Mouse (Mus musculus) liver, embryonic 12.5 days (tissue): Measurements from ENCODE around the gene Efhd1. TPM values are rescaled to one million over a fixed set of nuclear protein-coding genes. Genes with fewer than 3 reads are reported as not detected.

Source experiments
- ATAC-seq: fragments of 200-750 bp; cut with Nextera tagmentation; 2 replicates; pipeline ENCODE4 v1.8.0; 2017; ENCODE audit warnings: moderate number of reproducible peaks, mild to moderate bottlenecking, moderate library complexity
- H3K27ac ChIP-seq: fragments of 300-500 bp; sonication (generic); 2 replicates; pipeline ENCODE4 v1.5.1; 2016; ENCODE audit warnings: mild to moderate bottlenecking
- H3K27me3 ChIP-seq: fragments of 300-500 bp; sonication (generic); replicated peaks from 2 replicates; pipeline ENCODE4 v1.6.1; 2016; ENCODE audit warnings: mild to moderate bottlenecking, moderate library complexity
- H3K36me3 ChIP-seq: fragments of 300-500 bp; sonication (generic); 2 replicates; pipeline ENCODE4 v1.6.1; 2016; ENCODE audit warnings: mild to moderate bottlenecking, moderate library complexity
- H3K4me1 ChIP-seq: fragments of 300-500 bp; sonication (generic); 2 replicates; pipeline ENCODE4 v1.6.1; 2016
- H3K4me2 ChIP-seq: fragments of 300-500 bp; sonication (generic); 2 replicates; pipeline ENCODE4 v1.6.1; 2016; ENCODE audit warnings: mild to moderate bottlenecking, moderate library complexity
- H3K4me3 ChIP-seq: fragments of 300-500 bp; sonication (generic); 2 replicates; pipeline ENCODE4 v1.5.1; 2016; ENCODE audit warnings: mild to moderate bottlenecking, moderate library complexity
- H3K9ac ChIP-seq: fragments of 300-500 bp; sonication (generic); 2 replicates; pipeline ENCODE4 v1.6.1; 2016; ENCODE audit warnings: mild to moderate bottlenecking, moderate library complexity
- H3K9me3 ChIP-seq: fragments of 300-500 bp; sonication (generic); replicated peaks from 2 replicates; pipeline ENCODE4 v1.6.1; 2016; ENCODE audit warnings: mild to moderate bottlenecking, moderate library complexity
- WGBS: fragments of 180-500 bp; shearing (Covaris S2); methylation state at CpG from one replicate; pipeline ENCODE4 v1.1.7; 2016; ENCODE audit not compliant: insufficient replicate concordance; 5-methylcytosine and 5-hydroxymethylcytosine counted together
- polyA plus RNA-seq: library from polyadenylated mRNA; unstranded; fragments of >200 nt; fragmentation: Nextera tagmentation; extraction: Ambion mirVana; gene quantifications from 2 replicates; pipeline ENCODE4 v1.2.1, GENCODE M21; 2016

The Efhd1 gene
- polyA plus RNA-seq = not detected in 2 replicates

DNA sequence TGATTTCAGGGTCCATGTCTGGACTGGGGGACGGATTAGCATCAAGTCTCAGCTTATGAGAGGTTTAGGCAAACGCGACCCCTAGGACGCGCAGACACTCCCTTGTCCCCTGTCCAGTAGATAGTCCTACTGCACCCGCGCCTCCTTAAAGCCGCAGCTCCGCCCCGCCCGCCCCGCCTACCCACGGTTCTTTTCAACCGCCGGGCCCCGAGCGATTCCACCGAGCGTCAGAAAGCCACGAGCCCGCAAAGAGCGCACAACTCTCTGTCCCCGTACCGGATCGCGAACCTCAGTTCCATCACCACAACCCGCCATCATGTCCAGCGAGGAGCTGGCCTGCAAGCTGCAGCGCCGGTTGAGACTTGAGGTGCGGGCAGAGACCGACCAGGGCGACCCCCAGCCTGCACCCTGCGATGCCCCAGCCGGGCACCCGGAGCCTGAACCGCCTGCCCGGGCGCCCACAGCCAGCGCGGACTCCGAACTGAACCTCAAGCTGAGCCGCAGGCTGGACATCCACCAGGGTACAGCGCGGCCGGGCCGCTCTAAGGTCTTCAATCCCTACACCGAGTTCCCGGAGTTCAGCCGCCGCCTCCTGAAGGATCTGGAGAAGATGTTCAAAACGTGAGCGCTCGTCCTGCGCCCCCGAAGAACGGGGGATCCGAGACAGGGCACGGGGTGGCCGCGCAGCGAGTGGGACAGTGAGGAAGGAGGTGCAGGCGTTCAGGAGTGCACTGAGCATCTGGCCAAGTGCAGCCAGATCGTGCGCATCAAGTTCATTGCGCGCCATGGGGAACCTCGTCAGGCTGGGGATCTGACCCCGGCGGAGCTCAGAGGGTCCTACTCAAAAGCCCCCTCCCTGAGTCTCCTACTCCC lies at the start of gene Efhd1:
Gene Efhd1 (plus strand): TSS at position 230 of the 873 bp plus-strand sequence.
- Histone ChIP-seq H3K36me3 (no peaks in the 10 kb centered on the region), H3K9me3 (no peaks in the 10 kb centered on the region), H3K4me3 (peak within 1 kb of the TSS; percentile 46), H3K4me1 (peaks cover 11% of the 10 kb centered on the region; the same call in 1 of the 2 replicates), H3K4me2 (peak within 1 kb of the TSS; percentile 69), H3K9ac (no peak within 1 kb of the TSS), H3K27ac (no peak within 1 kb of the TSS), H3K27me3 (peaks cover 100% of the 10 kb centered on the region)
- ATAC-seq = no peak
- WGBS = under 1% methylated on average over 70 of the region's 70 CpGs

- no peak for ATAC-seq
- peak overlapping the region; percentile 99 for H3K27ac ChIP-seq
- WGBS = 9% methylated on average over 4 of the region's 4 CpGs
Measured at GRCm38 (mm10) chr1:87214748-87215147, 49.4 kb upstream of the Efhd1 start.

GRCm38 (mm10) chr1:87217938-87218337 lies 46.2 kb upstream of the Efhd1 start:
- Histone ChIP-seq H3K4me3 (no peak overlapping the region), H3K4me2 (no peak overlapping the region), H3K36me3 (peaks cover 73% of the 10 kb centered on the region), H3K4me1 (peaks cover 47% of the 10 kb centered on the region), H3K27ac (no peak overlapping the region), H3K9ac (no peak overlapping the region), H3K27me3 (no peaks in the 10 kb centered on the region), H3K9me3 (no peaks in the 10 kb centered on the region)
- ATAC-seq = no peak
- WGBS = 57% methylated on average over 3 of the region's 3 CpGs

More at GRCm38 (mm10) chr1:87214748-87215147, 49.4 kb upstream of the Efhd1 start:
- Histone ChIP-seq H3K4me2 (peak overlapping the region; percentile 93), H3K9me3 (no peaks in the 10 kb centered on the region), H3K4me1 (peaks cover 49% of the 10 kb centered on the region), H3K9ac (peak overlapping the region; percentile 98), H3K4me3 (peak overlapping the region; percentile 96), H3K36me3 (peaks cover 41% of the 10 kb centered on the region), H3K27me3 (peaks cover 8% of the 10 kb centered on the region; the same call in 1 of the 2 replicates)

DNA sequence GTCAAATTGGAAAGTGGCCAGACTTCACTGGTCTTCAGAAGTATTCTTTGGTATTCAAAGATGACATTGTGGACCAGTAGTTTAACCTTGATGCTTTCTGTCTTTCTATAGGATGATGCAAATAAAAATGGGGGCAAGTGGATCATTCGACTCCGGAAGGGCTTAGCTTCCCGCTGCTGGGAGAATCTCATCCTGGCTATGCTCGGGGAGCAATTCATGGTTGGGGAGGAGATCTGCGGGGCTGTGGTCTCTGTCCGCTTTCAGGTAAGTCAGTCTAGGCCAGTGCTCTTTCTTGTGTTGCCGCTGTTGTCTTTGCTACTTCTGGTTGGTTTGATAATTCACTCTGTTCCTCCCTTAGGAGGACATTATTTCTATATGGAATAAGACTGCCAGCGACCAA lies 38.4 kb upstream of the Efhd1 start:
- H3K27me3 ChIP-seq = no peaks in the 10 kb centered on the region
- H3K4me2 ChIP-seq = no peak overlapping the region
- H3K9me3 ChIP-seq = no peaks in the 10 kb centered on the region
- no peak for ATAC-seq
- WGBS = 86% methylated on average over 8 of the region's 8 CpGs
- no peaks in the 10 kb centered on the region for H3K4me1 ChIP-seq
- peaks cover 94% of the 10 kb centered on the region for H3K36me3 ChIP-seq
- H3K27ac ChIP-seq = no peak overlapping the region
- H3K4me3 ChIP-seq = no peak overlapping the region
- H3K9ac ChIP-seq = no peak overlapping the region

DNA sequence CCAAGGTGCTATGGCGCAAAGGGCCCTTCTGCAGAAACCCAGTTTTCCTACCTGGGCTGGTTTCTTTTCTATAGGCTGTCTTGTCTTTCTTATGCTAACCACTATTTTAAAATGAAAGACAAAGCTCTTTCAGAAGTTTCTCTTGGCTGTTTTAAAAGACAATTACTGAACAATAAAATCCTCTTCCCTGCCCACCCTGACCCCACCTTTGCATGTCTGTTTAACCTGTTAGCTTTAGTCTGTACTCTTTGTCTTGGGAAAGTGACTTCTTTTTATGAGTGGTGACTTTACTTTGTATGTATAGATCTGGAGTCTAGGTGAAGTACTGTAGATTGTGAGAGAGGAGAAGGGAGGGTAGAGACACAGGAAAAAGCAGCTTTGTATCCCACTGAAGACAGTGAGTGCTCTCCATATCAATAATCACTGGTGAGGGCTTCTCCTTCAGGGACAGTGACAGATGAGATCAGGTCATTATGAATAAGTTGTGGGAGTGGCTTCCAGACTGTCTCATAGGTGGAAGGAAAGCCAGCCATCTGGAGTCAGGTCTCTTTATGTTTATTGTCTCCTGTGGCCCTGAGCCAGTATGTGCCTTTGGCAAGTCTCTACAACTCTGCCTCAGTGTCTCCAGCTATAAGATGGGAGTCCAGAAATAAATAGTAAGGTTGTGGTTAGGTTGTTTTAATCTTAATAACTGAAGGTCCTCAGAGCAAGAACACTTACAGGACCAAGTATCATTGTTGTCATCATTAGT lies 37.6 kb upstream of the Efhd1 start:
- ATAC-seq = no peak
- Histone ChIP-seq H3K4me1 (no peaks in the 10 kb centered on the region), H3K9me3 (no peaks in the 10 kb centered on the region), H3K27ac (no peak overlapping the region), H3K4me2 (no peak overlapping the region), H3K36me3 (peaks cover 91% of the 10 kb centered on the region), H3K9ac (no peak overlapping the region), H3K4me3 (no peak overlapping the region), H3K27me3 (no peaks in the 10 kb centered on the region)
- 85% methylated on average over 1 of the region's 1 CpGs for WGBS

GRCm38 (mm10) chr1:87227160-87227550 lies 37.0 kb upstream of the Efhd1 start:
- no peak overlapping the region for H3K4me3 ChIP-seq
- no peak for ATAC-seq
- 80% methylated on average over 3 of the region's 3 CpGs for WGBS
- no peak overlapping the region for H3K9ac ChIP-seq
- no peaks in the 10 kb centered on the region for H3K27me3 ChIP-seq
- H3K4me1 ChIP-seq = no peaks in the 10 kb centered on the region
- H3K27ac ChIP-seq = no peak overlapping the region
- H3K36me3 ChIP-seq = peaks cover 91% of the 10 kb centered on the region
- no peak overlapping the region for H3K4me2 ChIP-seq
- H3K9me3 ChIP-seq = no peaks in the 10 kb centered on the region

- Histone ChIP-seq H3K9me3 (no peaks in the 10 kb centered on the region), H3K27me3 (no peaks in the 10 kb centered on the region), H3K27ac (no peak overlapping the region), H3K36me3 (peaks cover 89% of the 10 kb centered on the region), H3K4me2 (no peak overlapping the region), H3K4me1 (no peaks in the 10 kb centered on the region), H3K4me3 (no peak overlapping the region), H3K9ac (no peak overlapping the region)
- ATAC-seq = no peak
- WGBS = 79% methylated on average over 5 of the region's 5 CpGs
Measured at GRCm38 (mm10) chr1:87230606-87231005, 33.6 kb upstream of the Efhd1 start.

GRCm38 (mm10) chr1:87232197-87232596 lies 32.0 kb upstream of the Efhd1 start:
- Histone ChIP-seq H3K4me2 (no peak overlapping the region), H3K27ac (no peak overlapping the region), H3K36me3 (peaks cover 88% of the 10 kb centered on the region), H3K27me3 (no peaks in the 10 kb centered on the region), H3K4me1 (no peaks in the 10 kb centered on the region), H3K9ac (no peak overlapping the region), H3K9me3 (no peaks in the 10 kb centered on the region), H3K4me3 (no peak overlapping the region)
- whole genome bisulfite sequencing = 82% methylated on average over 7 of the region's 7 CpGs
- ATAC-seq = no peak

GRCm38 (mm10) chr1:87239056-87239455 lies 25.1 kb upstream of the Efhd1 start:
- Histone ChIP-seq H3K9me3 (no peaks in the 10 kb centered on the region), H3K4me3 (no peak overlapping the region), H3K9ac (no peak overlapping the region), H3K36me3 (peaks cover 47% of the 10 kb centered on the region), H3K4me1 (peaks cover 5% of the 10 kb centered on the region; the same call in 1 of the 2 replicates), H3K4me2 (no peak overlapping the region), H3K27me3 (no peaks in the 10 kb centered on the region), H3K27ac (no peak overlapping the region)
- ATAC-seq = no peak
- WGBS = 63% methylated on average over 8 of the region's 8 CpGs

GRCm38 (mm10) chr1:87243021-87243420 lies 21.1 kb upstream of the Efhd1 start:
- no peak overlapping the region for H3K27ac ChIP-seq
- peaks cover 22% of the 10 kb centered on the region for H3K4me1 ChIP-seq
- ATAC-seq = no peak
- no peak overlapping the region for H3K9ac ChIP-seq
- no peaks in the 10 kb centered on the region for H3K9me3 ChIP-seq
- H3K36me3 ChIP-seq = peaks cover 13% of the 10 kb centered on the region
- no peaks in the 10 kb centered on the region for H3K27me3 ChIP-seq
- WGBS = 88% methylated on average over 8 of the region's 8 CpGs
- H3K4me3 ChIP-seq = no peak overlapping the region
- no peak overlapping the region for H3K4me2 ChIP-seq

GRCm38 (mm10) chr1:87245430-87245829 lies 18.7 kb upstream of the Efhd1 start:
- Histone ChIP-seq H3K27me3 (0 out of 2 replicates have a peak, but pooled peaks cover 3% of the 10 kb centered on the region), H3K36me3 (no peaks in the 10 kb centered on the region), H3K9ac (no peak overlapping the region), H3K9me3 (no peaks in the 10 kb centered on the region), H3K4me1 (peaks cover 17% of the 10 kb centered on the region), H3K4me3 (no peak overlapping the region), H3K4me2 (peak overlapping the region; percentile 55), H3K27ac (no peak overlapping the region)
- 11% methylated on average over 1 of the region's 1 CpGs for WGBS
- peak; percentile 70; the same call in 1 of the 2 replicates for ATAC-seq
